Mouse (Mus musculus) kidney, adult 2 months (tissue): ENCODE data around the gene Zcwpw1. TPM values are rescaled to one million over a fixed set of nuclear protein-coding genes. Genes with fewer than 3 reads are reported as not detected.
A peak's percentile ranks its signal among the peaks of the same experiment; 100 is the strongest.
"Not testable (repeated sequence)": the region's sequence is repeated elsewhere in the genome, so short reads cannot be mapped to it uniquely, and the experiment has no call there.

ENCODE experiments used
- DNase-seq: peaks from one replicate; pipeline ENCODE4 v3.0.0; 2021
- H3K27ac ChIP-seq: fragments of 200-500 bp; 2 replicates; pipeline ENCODE4 v1.5.1; 2012; ENCODE audit warnings: low read depth, low read length, control low read depth, inconsistent platforms; ENCODE audit not compliant: insufficient read depth
- H3K27me3 ChIP-seq: fragments of 200-500 bp; replicated peaks from 2 replicates; pipeline ENCODE4 v1.6.1; 2012; ENCODE audit warnings: mild to moderate bottlenecking, moderate library complexity, low read length, inconsistent platforms; ENCODE audit not compliant: control insufficient read depth, insufficient read depth
- H3K36me3 ChIP-seq: fragments of 200-500 bp; 2 replicates; pipeline ENCODE4 v1.6.1; 2012; ENCODE audit warnings: mild to moderate bottlenecking, moderate library complexity, low read length, inconsistent platforms; ENCODE audit not compliant: control insufficient read depth, insufficient read depth
- H3K4me1 ChIP-seq: fragments of 200-500 bp; 2 replicates; pipeline ENCODE4 v1.6.1; 2011; ENCODE audit warnings: low read length; ENCODE audit not compliant: control insufficient read depth, insufficient read depth
- H3K4me3 ChIP-seq: fragments of 200-500 bp; 2 replicates; pipeline ENCODE4 v1.5.1; 2011; ENCODE audit warnings: mild to moderate bottlenecking, low read depth, low read length, control low read depth; ENCODE audit not compliant: insufficient read depth
- CTCF ChIP-seq: fragments of 200-500 bp; conservative IDR thresholded peaks from 2 replicates; pipeline ENCODE4 v1.5.1; 2011; ENCODE audit warnings: low read depth, mild to moderate bottlenecking, control low read depth, low read length, moderate library complexity, mixed read lengths; ENCODE audit not compliant: insufficient read depth, insufficient read length
- POLR2A ChIP-seq: fragments of 200-500 bp; IDR thresholded peaks from one replicate; pipeline ENCODE4 v1.6.1; 2011; ENCODE audit warnings: low read depth, low read length, control low read depth
- WGBS: fragments of 180-500 bp; shearing (Covaris S2); methylation state at CpG from one replicate; pipeline ENCODE4 v1.1.7; 2018; 5-methylcytosine and 5-hydroxymethylcytosine counted together
- polyA plus RNA-seq: library from polyadenylated mRNA; depleted of rRNA; stranded (reverse); fragments of >200 nt; gene quantifications from 2 replicates; pipeline ENCODE4 v1.2.3, GENCODE M21; 2012

The Zcwpw1 gene
- polyA plus RNA-seq, 1 experiment, result 2.5 TPM

- DNase-seq, result no peak
- Histone ChIP-seq H3K27ac (no peak overlapping the region), H3K27me3 (no peaks in the 10 kb centered on the region), H3K4me3 (no peak overlapping the region), H3K36me3 (no peaks in the 10 kb centered on the region), H3K4me1 (no peaks in the 10 kb centered on the region)
- TF ChIP-seq POLR2A (no peak), CTCF (no peak)
Observed at GRCm38 (mm10) chr5:137836611-137837010, 49.0 kb downstream of the Zcwpw1 start.

- H3K4me1 ChIP-seq, H3K36me3 ChIP-seq, H3K27me3 ChIP-seq, DNase-seq, H3K4me3 ChIP-seq, H3K27ac ChIP-seq: not testable (repeated sequence)
Observed at GRCm38 (mm10) chr5:137837110-137837509, 49.5 kb downstream of the Zcwpw1 start.

- not testable (repeated sequence) for H3K27me3 ChIP-seq, H3K4me1 ChIP-seq, H3K4me3 ChIP-seq, DNase-seq, H3K36me3 ChIP-seq, H3K27ac ChIP-seq
- 93% methylated on average over 1 of the region's 1 CpGs for WGBS
Observed at GRCm38 (mm10) chr5:137850313-137850712, 62.7 kb downstream of the Zcwpw1 start.

DNA sequence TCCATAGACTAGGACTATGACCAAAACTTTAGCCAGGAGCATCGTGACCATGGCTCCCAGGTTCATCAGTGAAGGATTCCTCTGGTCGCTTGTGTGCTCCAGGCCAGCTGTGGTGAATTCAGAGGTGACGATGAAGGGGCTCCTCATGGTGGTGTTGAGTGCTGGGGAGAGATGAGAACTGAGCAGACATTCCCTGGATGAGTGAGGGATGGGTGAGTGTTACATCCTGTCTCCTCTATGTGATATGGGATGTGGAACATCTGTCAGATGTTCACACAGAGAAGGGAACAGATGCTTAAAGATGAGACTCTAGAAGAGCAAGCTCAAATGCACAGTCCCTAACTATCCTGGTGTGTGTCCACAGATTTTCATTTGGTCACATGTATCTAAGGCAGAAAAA, 67.3 kb downstream of the Zcwpw1 start:
- 76% methylated on average over 3 of the region's 3 CpGs for WGBS
- H3K27ac ChIP-seq, DNase-seq, H3K27me3 ChIP-seq, H3K36me3 ChIP-seq, H3K4me3 ChIP-seq, H3K4me1 ChIP-seq: not testable (repeated sequence)

- 62% methylated on average over 5 of the region's 5 CpGs for WGBS
- DNase-seq, result peak; percentile 12
- H3K27me3 ChIP-seq, H3K4me3 ChIP-seq, H3K27ac ChIP-seq, H3K36me3 ChIP-seq, H3K4me1 ChIP-seq: not testable (repeated sequence)
Observed at GRCm38 (mm10) chr5:137856870-137857269, 69.3 kb downstream of the Zcwpw1 start.

DNA sequence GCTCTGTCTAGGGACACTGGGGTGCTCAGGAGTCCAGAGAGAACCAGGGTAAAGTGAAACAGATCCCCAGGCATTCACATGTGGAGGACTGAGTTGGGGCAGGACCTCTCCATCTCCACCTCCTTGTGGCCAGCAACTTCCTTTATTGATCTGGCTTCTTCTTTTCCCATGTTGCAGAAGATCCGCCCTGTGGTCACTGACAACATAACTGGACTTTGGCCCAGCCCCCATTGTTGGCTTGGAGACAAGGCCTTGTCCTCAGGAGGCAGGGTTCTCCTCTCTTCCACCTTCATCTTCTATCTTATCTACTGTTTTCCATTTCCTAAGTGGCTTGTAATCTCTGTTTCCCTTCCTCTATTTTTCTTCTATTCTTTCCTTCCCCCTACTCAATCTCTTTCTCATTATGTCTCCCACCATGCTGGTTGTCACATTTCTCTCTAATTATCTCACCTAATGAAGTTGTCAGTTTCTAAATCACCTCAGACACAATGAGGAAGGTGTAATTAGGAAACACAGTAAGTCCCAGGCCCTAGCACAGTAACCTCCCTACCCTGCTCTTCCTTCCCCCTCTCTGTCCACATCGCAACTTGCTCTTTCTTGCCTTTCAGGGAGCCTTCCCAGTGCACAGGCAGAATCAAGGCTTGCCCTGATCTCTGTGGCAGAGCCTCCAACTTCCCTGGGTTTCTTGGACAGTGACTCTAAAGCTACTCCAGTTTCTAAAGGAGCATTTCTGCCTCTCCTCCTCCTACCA, 70.5 kb downstream of the Zcwpw1 start, which contains the start of gene Pilrb1:
TSS of gene Pilrb1 (minus strand) at position 147 of the 751 bp plus-strand sequence.
- H3K27me3 ChIP-seq, H3K4me1 ChIP-seq, H3K4me3 ChIP-seq, H3K36me3 ChIP-seq, H3K27ac ChIP-seq: not testable (repeated sequence)
- WGBS, result 88% methylated on average over 2 of the region's 2 CpGs
- peak; percentile 17 for DNase-seq

- H3K4me3 ChIP-seq, H3K4me1 ChIP-seq, H3K27me3 ChIP-seq, DNase-seq, H3K27ac ChIP-seq, H3K36me3 ChIP-seq: not testable (repeated sequence)
- 92% methylated on average over 1 of the region's 1 CpGs for WGBS
Observed at GRCm38 (mm10) chr5:137864008-137864407, 76.4 kb downstream of the Zcwpw1 start.

DNA sequence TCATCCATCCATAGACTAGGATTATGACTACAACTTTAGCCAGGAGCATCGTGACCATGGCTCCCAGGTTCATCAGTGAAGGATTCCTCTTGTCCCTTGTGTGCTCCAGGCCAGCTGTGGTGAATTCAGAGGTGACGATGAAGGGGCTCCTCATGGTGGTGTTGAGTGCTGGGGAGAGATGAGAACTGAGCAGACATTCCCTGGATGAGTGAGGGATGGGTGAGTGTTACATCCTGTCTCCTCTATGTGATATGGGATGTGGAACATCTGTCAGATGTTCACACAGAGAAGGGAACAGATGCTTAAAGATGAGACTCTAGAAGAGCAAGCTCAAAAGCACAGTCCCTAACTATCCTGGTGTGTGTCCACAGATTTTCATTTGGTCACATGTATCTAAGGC, 81.0 kb downstream of the Zcwpw1 start:
- not testable (repeated sequence) for H3K4me3 ChIP-seq, DNase-seq, H3K36me3 ChIP-seq, H3K27ac ChIP-seq, H3K27me3 ChIP-seq, H3K4me1 ChIP-seq
- whole genome bisulfite sequencing, result 80% methylated on average over 2 of the region's 2 CpGs

- H3K4me3 ChIP-seq, H3K36me3 ChIP-seq, H3K4me1 ChIP-seq, H3K27ac ChIP-seq, H3K27me3 ChIP-seq, DNase-seq: not testable (repeated sequence)
- 75% methylated on average over 3 of the region's 3 CpGs for WGBS
Observed at GRCm38 (mm10) chr5:137871644-137872380, 84.2 kb downstream of the Zcwpw1 start, which contains the start of gene Pilrb2. Gene Pilrb2 (minus strand): TSS chr5:137871815.
